Mouse (Mus musculus) retina, embryonic 14.5 days (tissue): ENCODE results near the gene Asic2.
A peak's percentile ranks its signal among the peaks of the same experiment; 100 is the strongest.
"Not testable (repeated sequence)": the region's sequence is repeated elsewhere in the genome, so short reads cannot be mapped to it uniquely, and the experiment has no call there.

Experiments used
- DNase-seq: peaks from one replicate; pipeline ENCODE4 v3.0.0-alpha.2; 2015; ENCODE audit warnings: low spot score

Asic2 gene

GRCm38 (mm10) chr11:81328088-81328487, 640.2 kb downstream of the Asic2 start:
- DNase-seq: no peak

GRCm38 (mm10) chr11:81323146-81323545, 645.1 kb downstream of the Asic2 start:
- DNase-seq: no peak

GRCm38 (mm10) chr11:81322466-81322865, 645.8 kb downstream of the Asic2 start:
- DNase-seq: no peak

- no peak for DNase-seq
These were observed 678.2 kb downstream of the Asic2 start for GRCm38 (mm10) chr11:81290041-81290440.

GRCm38 (mm10) chr11:81283185-81283584, 685.1 kb downstream of the Asic2 start:
- DNase-seq: no peak

GRCm38 (mm10) chr11:81280070-81280469, 688.2 kb downstream of the Asic2 start:
- DNase-seq: no peak

GRCm38 (mm10) chr11:81277406-81277805, 690.9 kb downstream of the Asic2 start:
- no peak for DNase-seq

- DNase-seq: no peak
These were observed 695.4 kb downstream of the Asic2 start for GRCm38 (mm10) chr11:81272677-81273418.

GRCm38 (mm10) chr11:81271422-81271821, 696.8 kb downstream of the Asic2 start:
- DNase-seq: no peak

- DNase-seq: peak; percentile 37
These were observed 697.7 kb downstream of the Asic2 start for GRCm38 (mm10) chr11:81270518-81270917.

- DNase-seq: no peak
These were observed 704.5 kb downstream of the Asic2 start for GRCm38 (mm10) chr11:81263757-81264156.

GRCm38 (mm10) chr11:81263193-81263592, 705.1 kb downstream of the Asic2 start:
- DNase-seq: no peak

- no peak for DNase-seq
These were observed 707.0 kb downstream of the Asic2 start for GRCm38 (mm10) chr11:81261259-81261658.

- not testable (repeated sequence) for DNase-seq
These were observed 727.1 kb downstream of the Asic2 start for GRCm38 (mm10) chr11:81241183-81241582.

- DNase-seq: peak; percentile 63
These were observed 728.1 kb downstream of the Asic2 start for GRCm38 (mm10) chr11:81239966-81240681.

- DNase-seq: no peak
These were observed 729.2 kb downstream of the Asic2 start for GRCm38 (mm10) chr11:81239091-81239490.

GRCm38 (mm10) chr11:81236070-81236469, 732.2 kb downstream of the Asic2 start:
- no peak for DNase-seq

- DNase-seq: no peak
These were observed 744.9 kb downstream of the Asic2 start for GRCm38 (mm10) chr11:81223361-81223760.

GRCm38 (mm10) chr11:81220786-81221185, 747.5 kb downstream of the Asic2 start:
- no peak for DNase-seq

GRCm38 (mm10) chr11:81205471-81205870, 762.8 kb downstream of the Asic2 start:
- no peak for DNase-seq

GRCm38 (mm10) chr11:81202578-81202977, 765.7 kb downstream of the Asic2 start:
- no peak for DNase-seq

- DNase-seq: peak; percentile 56
These were observed 774.4 kb downstream of the Asic2 start for GRCm38 (mm10) chr11:81193856-81194255.

- no peak for DNase-seq
These were observed 776.1 kb downstream of the Asic2 start for GRCm38 (mm10) chr11:81192155-81192554.
